Mouse (Mus musculus): ENCODE measurements around the gene Camta2. TPM values are rescaled to one million over a fixed set of nuclear protein-coding genes. Genes with fewer than 3 reads are reported as not detected.

Gene Camta2
- polyA plus RNA-seq, 1 experiment: 38.4 TPM

DNA sequence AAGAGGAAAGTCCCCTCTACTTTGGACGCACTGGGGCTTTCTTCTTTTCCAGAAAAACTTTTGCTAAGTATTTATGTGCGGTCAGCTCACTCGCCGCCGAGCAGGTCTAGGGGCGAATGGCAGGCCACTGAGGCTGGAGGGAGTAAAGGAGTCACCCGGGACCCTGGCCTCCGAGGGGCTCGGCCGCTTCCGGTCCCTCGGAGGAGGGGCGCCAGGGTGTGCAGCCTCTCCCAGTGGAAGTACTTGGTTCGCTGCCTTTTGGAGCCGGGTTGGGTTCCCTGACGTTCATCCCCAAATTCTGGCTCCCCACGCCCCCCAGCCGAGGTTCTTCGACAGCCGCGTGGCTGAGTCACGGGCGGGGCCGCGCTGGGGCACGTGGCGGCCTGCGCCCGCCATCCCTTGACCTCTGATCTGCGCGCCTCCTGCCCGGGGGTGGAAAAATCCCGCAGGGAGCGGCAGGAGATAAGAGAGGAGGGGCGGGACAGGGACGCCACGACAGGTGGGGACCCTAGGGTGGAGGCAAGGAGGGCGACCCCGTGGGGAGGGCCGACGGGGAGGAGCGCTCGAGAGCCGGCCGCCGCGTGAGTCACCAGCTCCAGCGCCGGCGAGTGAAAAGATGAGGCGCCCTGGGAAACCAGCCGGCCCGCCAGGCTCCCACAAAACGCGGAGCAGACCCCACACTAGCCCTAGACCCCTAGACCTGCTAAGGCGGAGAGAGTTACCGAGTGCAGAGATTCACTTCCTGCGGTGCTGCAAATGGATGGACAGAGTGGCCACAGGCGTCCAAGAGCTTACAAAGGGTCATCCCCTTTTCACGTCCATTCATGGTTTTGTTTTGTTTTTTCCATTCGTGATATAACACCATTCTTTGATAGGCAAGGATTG is 32.1 kb downstream of the Camta2 start:
- 5% methylated on average over 60 of the region's 61 CpGs for WGBS
- peak; percentile 66 for DNase-seq
- no peak for TF ChIP-seq POLR2A (IDR thresholded peaks at IDR 0.05; ENCODE audit: control insufficient read depth, extremely low read depth, insufficient read depth, low read length, poor library complexity)
- TF ChIP-seq CTCF (IDR thresholded peaks at IDR 0.05; ENCODE audit: borderline replicate concordance, control insufficient read depth, extremely low read depth, insufficient read depth, low read length, poor library complexity): no peak
- Histone ChIP-seq H3K4me3 (ENCODE audit: control insufficient read depth, insufficient read depth, low read length) (peak overlapping the region; percentile 100), H3K27ac (ENCODE audit: control insufficient read depth, insufficient read depth, low read length) (peak overlapping the region; percentile 97), H3K4me1 (replicated peaks; ENCODE audit: control insufficient read depth, insufficient read depth, low read length) (peaks cover 40% of the 10 kb centered on the region), H3K27me3 (ENCODE audit: control insufficient read depth, insufficient read depth, low read length) (no peaks in the 10 kb centered on the region), H3K36me3 (ENCODE audit: control insufficient read depth, insufficient read depth, low read length) (peaks cover 23% of the 10 kb centered on the region)

DNA sequence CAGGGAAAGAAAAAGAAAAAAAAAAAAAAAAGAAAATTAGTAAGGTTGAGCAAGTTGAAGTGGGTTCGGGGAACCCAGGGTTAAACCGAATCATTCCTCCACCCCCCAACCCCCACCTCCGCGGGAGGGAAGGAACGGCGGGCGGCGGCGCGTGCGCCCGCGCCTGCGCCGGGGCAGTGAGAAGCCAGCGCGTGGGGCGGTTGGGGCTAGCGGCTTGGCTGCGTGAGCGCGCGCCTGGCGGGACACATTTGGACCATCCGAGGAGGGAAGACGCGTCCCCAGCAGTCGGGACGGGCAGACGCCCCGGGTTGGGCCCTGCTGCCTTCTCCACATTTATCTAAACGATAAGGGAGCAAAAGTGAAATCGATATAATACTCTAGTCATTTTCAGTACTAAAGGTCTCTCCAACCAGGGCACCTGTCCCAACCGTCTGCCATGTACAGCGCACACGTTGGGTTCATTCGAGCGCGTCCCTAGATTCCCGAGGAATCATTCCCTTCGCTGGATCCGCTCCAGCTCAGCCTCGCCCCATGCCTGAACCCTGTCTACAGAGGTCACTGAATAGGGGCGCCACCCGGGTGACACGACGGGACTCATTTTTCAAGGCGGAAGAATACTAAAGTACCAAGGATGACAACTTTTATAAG is 32.9 kb downstream of the Camta2 start:
- TF ChIP-seq POLR2A (IDR thresholded peaks at IDR 0.05; ENCODE audit: control insufficient read depth, extremely low read depth, insufficient read depth, low read length, poor library complexity): peak; percentile 78
- TF ChIP-seq CTCF (IDR thresholded peaks at IDR 0.05; ENCODE audit: borderline replicate concordance, control insufficient read depth, extremely low read depth, insufficient read depth, low read length, poor library complexity): no peak
- Histone ChIP-seq H3K4me3 (ENCODE audit: control insufficient read depth, insufficient read depth, low read length) (peak overlapping the region; percentile 100), H3K4me1 (replicated peaks; ENCODE audit: control insufficient read depth, insufficient read depth, low read length) (peaks cover 46% of the 10 kb centered on the region), H3K27ac (ENCODE audit: control insufficient read depth, insufficient read depth, low read length) (peak overlapping the region; percentile 97), H3K36me3 (ENCODE audit: control insufficient read depth, insufficient read depth, low read length) (peaks cover 30% of the 10 kb centered on the region), H3K27me3 (ENCODE audit: control insufficient read depth, insufficient read depth, low read length) (no peaks in the 10 kb centered on the region)
- under 1% methylated on average over 48 of the region's 48 CpGs for WGBS
- DNase-seq: peak; percentile 78

GRCm38 (mm10) chr11:70654198-70654922 is 33.5 kb downstream of the Camta2 start, which contains the start of gene Pfn1:
Gene Pfn1 (minus strand): TSS chr11:70654644.
- peak; percentile 79 for DNase-seq
- Histone ChIP-seq H3K4me1 (replicated peaks; ENCODE audit: control insufficient read depth, insufficient read depth, low read length) (peaks cover 53% of the 10 kb centered on the region), H3K36me3 (ENCODE audit: control insufficient read depth, insufficient read depth, low read length) (peaks cover 37% of the 10 kb centered on the region), H3K27ac (ENCODE audit: control insufficient read depth, insufficient read depth, low read length) (peak within 1 kb of the TSS; percentile 99), H3K27me3 (ENCODE audit: control insufficient read depth, insufficient read depth, low read length) (no peaks in the 10 kb centered on the region), H3K4me3 (ENCODE audit: control insufficient read depth, insufficient read depth, low read length) (peak within 1 kb of the TSS; percentile 100)
- under 1% methylated on average over 61 of the region's 61 CpGs for WGBS
- 0 out of 2 replicates have a peak, but pooled peaks have one; percentile 19 for TF ChIP-seq CTCF (IDR thresholded peaks at IDR 0.05; ENCODE audit: borderline replicate concordance, control insufficient read depth, extremely low read depth, insufficient read depth, low read length, poor library complexity)
- TF ChIP-seq POLR2A (IDR thresholded peaks at IDR 0.05; ENCODE audit: control insufficient read depth, extremely low read depth, insufficient read depth, low read length, poor library complexity): peak; percentile 93

- peak; percentile 29; the same call in 1 of the 2 replicates for TF ChIP-seq CTCF (IDR thresholded peaks at IDR 0.05; ENCODE audit: borderline replicate concordance, control insufficient read depth, extremely low read depth, insufficient read depth, low read length, poor library complexity)
- no peak for TF ChIP-seq POLR2A (IDR thresholded peaks at IDR 0.05; ENCODE audit: control insufficient read depth, extremely low read depth, insufficient read depth, low read length, poor library complexity)
- no peaks in the 10 kb centered on the region for H3K27me3 ChIP-seq (ENCODE audit: control insufficient read depth, insufficient read depth, low read length)
- peak; percentile 81 for DNase-seq
- peaks cover 53% of the 10 kb centered on the region for H3K4me1 ChIP-seq (replicated peaks; ENCODE audit: control insufficient read depth, insufficient read depth, low read length)
- peaks cover 44% of the 10 kb centered on the region for H3K36me3 ChIP-seq (ENCODE audit: control insufficient read depth, insufficient read depth, low read length)
- H3K4me3 ChIP-seq (ENCODE audit: control insufficient read depth, insufficient read depth, low read length): peak overlapping the region; percentile 100
- WGBS: under 1% methylated on average over 63 of the region's 63 CpGs
- H3K27ac ChIP-seq (ENCODE audit: control insufficient read depth, insufficient read depth, low read length): peak overlapping the region; percentile 99
Observed at GRCm38 (mm10) chr11:70653345-70654197, 34.3 kb downstream of the Camta2 start.

- peaks cover 46% of the 10 kb centered on the region for H3K4me1 ChIP-seq (replicated peaks; ENCODE audit: control insufficient read depth, insufficient read depth, low read length)
- TF ChIP-seq CTCF (IDR thresholded peaks at IDR 0.05; ENCODE audit: borderline replicate concordance, control insufficient read depth, extremely low read depth, insufficient read depth, low read length, poor library complexity) (no peak), POLR2A (IDR thresholded peaks at IDR 0.05; ENCODE audit: control insufficient read depth, extremely low read depth, insufficient read depth, low read length, poor library complexity) (no peak)
- WGBS: 7% methylated on average over 6 of the region's 6 CpGs
- DNase-seq: no peak
- H3K4me3 ChIP-seq (ENCODE audit: control insufficient read depth, insufficient read depth, low read length): peak overlapping the region; percentile 100
- H3K27me3 ChIP-seq (ENCODE audit: control insufficient read depth, insufficient read depth, low read length): no peaks in the 10 kb centered on the region
- peaks cover 44% of the 10 kb centered on the region for H3K36me3 ChIP-seq (ENCODE audit: control insufficient read depth, insufficient read depth, low read length)
- H3K27ac ChIP-seq (ENCODE audit: control insufficient read depth, insufficient read depth, low read length): peak overlapping the region; percentile 99
Observed at GRCm38 (mm10) chr11:70652884-70653344, 35.0 kb downstream of the Camta2 start.
